Mouse (Mus musculus): Measurements from ENCODE around the gene Fanca. TPM values are rescaled to one million over a fixed set of nuclear protein-coding genes. Genes with fewer than 3 reads are reported as not detected.
"Not testable (repeated sequence)": the region's sequence is repeated elsewhere in the genome, so short reads cannot be mapped to it uniquely, and the experiment has no call there.

The Fanca gene
- polyA plus RNA-seq, 1 experiment = 4.1 TPM

DNA sequence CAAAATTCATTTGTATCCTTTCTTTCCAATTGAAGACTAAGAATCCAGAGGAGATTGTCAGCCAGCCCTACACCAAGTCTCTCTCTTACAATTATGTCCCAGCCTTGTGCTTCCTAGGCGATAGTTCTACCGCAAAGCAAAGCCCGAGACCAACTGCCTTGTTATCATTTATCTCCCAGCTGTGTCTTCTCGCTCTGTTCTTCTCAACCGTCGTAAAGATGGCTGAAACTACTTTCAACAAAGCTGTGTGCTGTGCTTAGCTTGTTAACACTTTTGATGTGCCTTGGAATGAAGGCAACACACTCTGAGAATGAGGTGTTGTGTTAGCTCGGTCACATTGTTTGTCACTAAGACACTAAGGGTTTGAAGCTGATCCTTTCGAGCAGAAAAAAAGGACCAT lies 13.4 kb upstream of the Fanca start:
- no peak for DNase-seq (ENCODE audit: extremely low spot score in 1 of 2, low spot score in 1 of 2)

DNA sequence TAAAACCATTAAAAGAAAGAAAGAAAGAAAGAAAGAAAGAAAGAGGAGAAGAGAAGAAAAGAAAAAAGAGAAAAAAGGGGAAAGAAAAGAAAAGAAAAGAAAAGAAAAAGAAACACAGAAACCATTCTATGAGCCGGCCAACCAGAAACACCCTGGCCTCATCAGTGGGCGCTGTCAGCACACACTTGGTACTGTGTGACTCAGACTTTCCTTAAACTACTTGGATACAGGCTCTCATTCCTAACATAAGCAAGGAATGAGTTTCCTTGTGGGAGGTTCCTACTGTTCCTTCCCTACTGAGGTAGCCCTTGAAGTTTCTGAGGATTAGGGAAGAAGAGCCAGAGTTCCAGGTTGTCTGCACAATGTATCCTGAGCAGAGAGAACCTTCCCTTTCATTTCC lies 12.9 kb upstream of the Fanca start:
- peak in 1 of 2 experiments; percentile 65 for DNase-seq (ENCODE audit: extremely low spot score in 1 of 2, low spot score in 1 of 2)

DNA sequence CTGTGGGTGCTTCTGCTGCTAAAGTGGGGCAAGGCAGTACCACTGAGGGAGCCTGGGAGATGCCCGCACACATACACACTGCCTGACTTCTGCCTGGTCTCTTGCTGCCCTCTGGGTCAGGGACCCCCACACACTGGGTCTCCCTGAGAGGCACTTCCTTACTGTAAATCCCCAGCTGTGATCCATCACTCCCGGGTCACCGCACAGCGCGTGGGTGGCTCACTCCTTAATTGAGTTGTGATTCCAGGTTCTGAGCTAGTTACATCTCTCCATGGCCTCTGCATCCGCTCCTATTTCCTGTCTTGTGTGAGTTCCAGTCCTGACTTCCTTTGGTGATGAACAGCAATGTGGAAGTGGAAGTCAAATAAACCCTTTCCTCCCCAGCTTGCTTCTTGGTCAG lies 12.3 kb upstream of the Fanca start:
- no peak for DNase-seq (ENCODE audit: extremely low spot score in 1 of 2, low spot score in 1 of 2)

DNA sequence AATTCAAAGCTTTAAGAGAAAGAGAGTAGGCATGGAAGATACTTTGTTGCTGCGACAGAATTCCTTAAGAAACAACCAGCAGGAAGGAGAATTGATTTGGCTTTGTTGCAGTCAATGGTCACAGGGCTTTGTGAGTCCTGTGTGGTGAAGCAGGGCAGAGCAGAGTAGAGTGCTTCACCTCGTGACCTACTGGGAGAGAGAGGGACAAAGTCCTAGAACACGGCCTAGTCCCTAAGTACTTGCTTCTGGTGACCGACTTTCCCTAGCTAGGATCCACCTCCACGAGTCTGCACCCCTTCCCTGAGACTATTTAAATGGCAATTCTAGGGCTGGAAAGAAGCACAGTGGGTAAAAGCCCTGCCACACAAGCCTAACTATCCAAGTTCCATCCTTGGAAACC lies 11.6 kb upstream of the Fanca start:
- no peak for DNase-seq (ENCODE audit: extremely low spot score in 1 of 2, low spot score in 1 of 2)

DNA sequence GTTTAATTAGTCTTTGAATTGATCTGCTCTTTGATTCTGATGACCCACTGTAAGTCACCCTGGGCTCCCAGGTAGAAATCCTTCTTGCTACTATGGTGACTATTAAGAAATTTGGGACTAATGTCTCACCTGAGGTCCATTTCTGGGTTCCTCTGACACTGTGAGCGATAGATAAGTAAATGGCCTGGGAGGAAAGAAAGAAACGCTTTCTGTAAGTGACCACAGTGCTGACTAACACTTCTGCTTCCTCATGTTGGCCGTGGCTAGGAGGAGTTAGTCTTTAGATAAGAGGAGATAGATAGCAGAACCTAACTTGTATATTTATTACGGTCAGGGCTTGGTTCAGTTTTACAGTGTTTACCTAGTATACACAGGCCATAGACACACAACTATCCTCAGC lies 11.0 kb upstream of the Fanca start:
- no peak for DNase-seq (ENCODE audit: extremely low spot score in 1 of 2, low spot score in 1 of 2)

DNA sequence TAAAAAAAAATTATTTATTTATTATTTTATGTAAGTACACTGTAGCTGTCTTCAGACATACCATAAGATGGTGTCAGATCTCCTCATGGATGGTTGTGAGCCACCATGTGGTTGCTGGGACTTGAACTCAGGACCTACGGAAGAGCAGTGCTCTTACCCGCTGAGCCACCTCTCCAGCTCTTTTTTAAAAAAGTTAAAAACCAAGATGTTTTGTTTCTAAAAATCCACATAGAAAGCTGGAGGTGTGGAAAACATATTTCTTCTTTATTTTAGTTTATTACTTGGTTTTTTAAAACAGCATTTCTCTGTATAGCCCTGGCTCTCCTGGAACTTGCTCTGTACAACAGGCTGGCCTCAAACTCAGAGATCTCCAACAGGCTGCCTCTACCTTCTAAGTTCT lies 10.2 kb upstream of the Fanca start:
- no peak for DNase-seq (ENCODE audit: extremely low spot score in 1 of 2, low spot score in 1 of 2)

DNA sequence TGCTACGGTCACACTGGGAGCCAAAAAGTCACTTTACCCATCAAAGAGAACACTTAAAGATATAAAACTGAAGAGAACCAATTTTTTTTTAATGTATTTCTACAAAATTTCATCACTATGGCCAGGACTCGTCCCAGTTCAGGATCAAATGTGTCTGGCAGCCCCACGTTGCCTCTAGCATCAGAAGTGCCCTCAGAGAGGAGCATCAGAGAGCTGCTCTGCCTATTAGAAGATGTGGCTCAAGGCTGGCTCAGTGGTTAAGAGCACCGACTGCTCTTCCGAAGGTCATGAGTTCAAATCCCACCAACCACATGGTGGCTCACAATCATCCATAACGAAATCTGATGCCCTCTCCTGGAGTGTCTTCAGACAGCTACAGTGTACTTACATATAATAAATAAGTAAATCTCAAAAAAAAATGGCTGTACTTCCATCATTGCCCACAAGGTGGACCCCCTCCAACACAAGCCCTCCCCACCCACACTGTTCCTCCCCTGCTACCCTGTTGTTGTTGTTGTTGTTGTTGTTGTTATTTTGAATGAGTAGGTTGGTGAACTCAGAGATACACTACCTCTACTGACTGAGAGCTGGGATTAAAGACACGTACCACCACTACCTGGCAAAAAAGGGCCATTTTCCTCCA lies 1.3 kb upstream of the Fanca start:
- peak in 1 of 2 experiments; percentile 68 for DNase-seq (ENCODE audit: extremely low spot score in 1 of 2, low spot score in 1 of 2)

DNA sequence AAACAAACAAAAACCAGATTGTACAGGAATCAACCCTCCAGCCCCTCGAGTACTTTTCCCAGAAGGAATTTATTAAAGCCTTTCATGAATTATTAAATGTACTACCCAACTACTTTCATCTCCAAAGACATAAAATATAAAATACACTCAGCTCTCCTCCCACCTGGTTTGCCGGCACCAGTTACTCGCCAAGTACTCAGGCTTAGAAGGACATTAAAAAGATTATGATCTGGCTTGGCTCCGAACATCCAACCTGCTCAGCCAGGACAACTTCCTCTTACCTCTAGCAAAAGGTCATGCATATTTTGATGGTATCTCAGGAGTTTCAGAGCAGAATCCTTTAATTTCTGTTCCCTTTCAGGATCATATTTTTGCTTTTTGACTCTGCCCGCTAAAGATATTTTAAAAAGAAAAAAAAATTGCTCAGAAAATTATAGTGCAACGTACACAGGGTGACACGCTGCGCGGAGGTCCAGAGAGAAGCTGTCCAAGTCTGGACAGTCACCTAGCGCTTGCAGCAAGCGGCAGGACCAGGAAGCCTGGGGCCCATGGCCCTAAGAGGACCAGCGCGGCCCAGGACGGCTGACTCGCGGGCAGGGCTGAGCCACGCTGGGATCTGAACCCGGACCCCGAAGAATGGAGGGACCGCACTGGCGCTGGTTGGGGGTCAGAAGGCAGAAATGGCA lies 452 bp downstream of the Fanca start:
- DNase-seq (ENCODE audit: extremely low spot score in 1 of 2, low spot score in 1 of 2) = no peak

DNA sequence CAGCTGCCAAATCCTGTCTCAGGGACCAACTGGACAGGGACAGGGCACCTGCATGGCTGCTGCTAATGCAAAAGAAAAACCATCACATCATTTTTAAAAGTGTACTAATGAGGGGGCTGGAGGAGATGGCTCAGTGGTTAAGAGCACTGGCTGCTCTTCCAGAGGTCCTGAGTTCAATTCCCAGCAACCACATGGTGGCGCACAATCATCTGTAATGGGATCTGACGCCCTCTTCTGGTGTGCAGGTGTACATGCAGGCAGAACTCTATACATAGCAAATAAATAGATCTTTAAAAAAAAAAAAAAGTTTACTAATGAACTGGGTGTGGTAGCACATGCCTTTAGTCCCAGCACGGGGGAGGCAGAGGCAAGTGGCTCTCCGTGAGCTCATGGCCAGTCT lies 9.6 kb downstream of the Fanca start:
- DNase-seq (ENCODE audit: extremely low spot score in 1 of 2, low spot score in 1 of 2) = no peak

DNA sequence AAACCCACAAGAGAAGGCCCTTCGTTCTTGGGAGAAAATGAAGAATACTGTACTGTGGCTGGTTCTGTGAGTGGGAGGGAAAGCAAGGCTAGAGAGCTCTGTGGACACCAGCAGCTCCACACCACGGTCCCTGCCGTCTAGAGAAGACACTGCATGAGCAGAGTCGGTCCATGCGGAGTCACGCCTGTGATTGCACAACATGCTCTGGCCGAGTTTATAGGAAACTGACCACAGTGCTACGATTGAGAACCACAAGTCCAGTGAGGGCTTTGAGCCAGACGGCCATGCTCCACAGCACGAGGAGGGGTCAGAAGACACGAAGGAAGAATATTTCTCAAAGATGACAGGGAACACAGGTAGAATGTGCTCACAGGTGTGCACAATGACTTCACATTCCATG lies 20.1 kb downstream of the Fanca start:
- no peak for DNase-seq (ENCODE audit: extremely low spot score in 1 of 2, low spot score in 1 of 2)

DNA sequence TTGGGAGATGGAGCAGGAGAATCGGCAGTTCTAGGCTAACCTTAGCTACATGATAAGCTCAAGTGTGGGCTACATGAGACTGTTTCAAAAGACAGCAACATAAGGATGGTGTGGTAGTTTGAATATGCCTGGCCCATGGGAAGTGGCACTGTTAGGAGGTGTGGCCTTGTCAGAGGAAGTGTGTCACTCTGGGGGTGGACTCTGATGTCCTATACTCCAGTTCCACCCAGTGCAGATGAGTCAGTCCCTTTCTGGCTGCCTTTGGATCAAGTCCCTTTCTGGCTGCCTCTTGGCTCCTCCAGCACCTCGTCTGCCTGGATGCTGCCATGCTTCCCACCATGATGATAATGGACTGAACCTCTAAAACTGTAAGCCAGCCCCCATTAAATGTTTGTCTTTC lies 25.6 kb downstream of the Fanca start:
- DNase-seq (ENCODE audit: extremely low spot score in 1 of 2, low spot score in 1 of 2) = no peak

DNA sequence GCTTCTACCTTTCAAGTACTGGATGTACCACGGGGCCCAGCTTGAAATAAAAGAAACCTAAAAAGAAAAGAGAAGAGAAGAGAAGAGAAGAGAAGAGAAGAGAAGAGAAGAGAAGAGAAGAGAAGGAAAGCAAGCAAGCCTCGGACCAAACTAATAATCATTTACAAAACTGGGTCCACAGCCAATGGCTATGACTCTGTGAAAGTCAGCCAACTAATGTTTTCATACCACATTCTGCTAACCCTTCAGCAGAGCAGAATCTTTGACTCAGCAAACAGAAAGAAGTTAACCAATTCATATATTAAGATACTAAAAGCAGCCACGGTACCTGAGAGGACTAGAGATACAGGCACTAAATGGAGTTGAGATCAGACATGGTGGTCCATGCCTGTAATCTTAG lies 26.1 kb downstream of the Fanca start:
- DNase-seq (ENCODE audit: extremely low spot score in 1 of 2, low spot score in 1 of 2) = no peak

DNA sequence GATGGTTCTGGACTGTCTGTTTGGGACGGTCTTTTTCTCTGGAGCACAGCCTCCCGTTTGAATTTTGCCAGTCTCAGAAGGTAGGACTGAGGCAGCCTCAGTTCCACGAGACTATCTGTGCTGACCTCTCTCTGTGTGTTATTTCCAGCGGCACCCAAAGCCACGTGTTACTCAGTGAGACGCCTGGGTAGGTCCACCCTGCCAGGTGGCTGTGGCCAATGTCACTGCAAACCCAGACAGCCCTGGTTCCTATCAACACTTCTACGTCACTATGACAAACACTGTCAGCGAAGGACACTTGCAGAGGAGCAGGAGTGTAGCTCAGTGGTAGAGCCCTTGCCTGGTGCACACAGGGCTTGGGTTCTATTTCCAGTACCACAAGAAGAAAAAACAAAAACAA lies 26.7 kb downstream of the Fanca start:
- no peak for DNase-seq (ENCODE audit: extremely low spot score in 1 of 2, low spot score in 1 of 2)

DNA sequence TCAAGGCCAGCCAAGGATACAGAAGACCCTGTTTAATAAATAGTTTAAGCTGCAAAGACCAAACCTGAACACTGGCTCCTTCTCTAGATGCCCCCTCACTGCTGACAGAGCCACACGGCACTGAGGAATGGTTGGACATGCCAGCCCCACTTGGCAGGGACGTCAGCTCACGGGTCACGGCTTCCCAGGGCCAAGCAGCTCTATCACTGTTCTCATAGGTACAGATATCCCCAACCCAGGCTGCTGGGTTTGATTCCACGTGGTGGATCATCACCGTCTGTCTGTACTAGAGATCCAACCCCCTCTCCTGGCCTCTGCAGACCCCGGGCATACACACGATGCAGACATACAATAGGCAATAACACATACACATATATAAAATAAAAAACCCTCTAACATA lies 27.7 kb downstream of the Fanca start:
- DNase-seq (ENCODE audit: extremely low spot score in 1 of 2, low spot score in 1 of 2) = no peak

DNA sequence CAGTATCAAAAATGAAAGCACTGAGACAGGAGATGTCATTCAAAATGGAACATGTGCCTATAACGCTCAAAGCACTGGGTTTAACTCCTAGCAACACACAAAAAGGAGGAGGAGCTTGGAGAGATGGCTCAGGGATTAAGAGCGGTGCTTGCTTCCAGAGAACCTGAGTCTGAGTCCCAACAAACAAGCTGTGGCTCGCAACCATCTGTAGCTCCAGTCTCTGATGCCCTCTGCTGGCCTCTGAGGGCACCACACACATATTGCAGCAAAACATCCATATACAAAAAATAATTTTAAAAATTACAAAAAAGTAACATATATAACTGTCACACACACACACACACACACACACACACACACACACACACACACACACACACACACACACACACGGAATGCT lies 28.2 kb downstream of the Fanca start:
- peak in 1 of 2 experiments; percentile 37 for DNase-seq (ENCODE audit: extremely low spot score in 1 of 2, low spot score in 1 of 2)

DNA sequence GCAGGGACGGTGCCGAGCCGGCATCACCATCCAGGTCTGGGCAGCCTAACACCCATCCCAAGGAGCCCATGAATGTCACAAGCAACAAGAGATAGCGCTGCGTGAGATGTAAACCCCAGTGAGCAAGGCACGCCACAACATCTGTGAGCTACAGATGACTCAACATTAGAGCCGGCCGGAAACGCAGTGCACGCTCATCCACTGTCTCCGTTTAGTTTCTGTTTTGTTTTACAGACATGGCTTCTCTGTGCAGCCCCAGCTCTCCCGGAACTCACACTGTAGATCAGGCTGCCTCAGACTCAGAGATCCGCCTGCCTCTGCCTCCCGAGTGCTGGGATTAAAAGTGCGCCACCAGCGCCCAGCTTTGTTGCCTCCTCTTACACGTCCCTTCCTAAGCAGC lies 31.0 kb downstream of the Fanca start:
- no peak for DNase-seq (ENCODE audit: extremely low spot score in 1 of 2, low spot score in 1 of 2)

DNA sequence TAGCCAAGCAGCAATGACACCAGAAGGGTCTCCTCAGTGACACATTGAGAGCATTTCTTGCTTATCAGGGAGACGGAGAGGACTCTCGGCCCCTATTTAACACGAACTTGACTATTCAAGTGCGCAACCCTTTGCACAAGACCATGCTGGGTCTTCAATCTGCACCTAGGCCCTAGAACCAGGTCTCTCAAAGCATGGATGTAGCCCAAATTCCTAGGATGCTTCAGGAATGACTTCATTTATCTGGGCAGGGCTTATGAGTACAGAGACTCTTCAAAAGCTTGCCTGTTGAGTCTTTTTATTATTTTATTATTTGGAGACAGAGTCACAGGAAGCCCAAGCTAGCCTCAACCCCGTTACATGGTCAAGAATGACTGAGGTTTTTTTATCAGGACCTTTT lies 33.9 kb downstream of the Fanca start:
- DNase-seq (ENCODE audit: extremely low spot score in 1 of 2, low spot score in 1 of 2) = no peak

DNA sequence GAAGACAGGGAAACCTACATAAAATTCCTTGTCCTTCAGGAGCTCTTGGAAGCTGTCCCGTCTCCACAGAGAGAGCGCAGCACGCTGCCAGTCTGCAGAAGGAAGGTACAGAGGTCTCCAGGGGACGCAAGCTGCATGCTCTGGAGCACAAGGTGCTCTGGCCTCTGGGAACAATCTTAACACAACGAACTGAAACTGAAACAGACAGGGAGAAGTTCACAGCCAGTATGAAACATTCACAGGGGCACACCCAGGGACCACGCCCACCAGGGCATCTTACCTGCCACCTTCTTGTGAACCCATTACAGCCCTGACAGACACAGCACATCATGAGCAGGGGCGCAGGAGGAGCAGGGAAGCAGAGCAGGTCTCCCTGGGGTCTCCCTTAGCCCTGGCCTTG lies 34.4 kb downstream of the Fanca start:
- DNase-seq (ENCODE audit: extremely low spot score in 1 of 2, low spot score in 1 of 2) = no peak

DNA sequence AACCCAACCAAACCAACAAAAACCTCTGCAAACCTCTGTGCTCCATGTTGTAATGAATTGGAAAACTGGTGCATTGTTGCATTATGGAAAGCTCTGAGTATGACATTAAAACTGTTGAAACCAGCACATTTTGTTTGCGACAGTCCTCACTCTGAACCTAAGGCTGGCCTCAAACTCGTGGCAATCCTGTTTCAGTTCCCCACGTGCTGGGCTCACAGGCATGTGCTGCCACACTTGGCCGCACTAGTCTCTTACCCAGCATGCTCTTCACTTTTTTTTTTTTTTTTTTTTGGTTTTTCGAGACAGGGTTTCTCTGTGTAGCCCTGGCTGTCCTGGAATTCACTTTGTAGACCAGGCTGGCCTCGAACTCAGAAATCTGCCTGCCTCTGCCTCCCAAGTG lies 35.4 kb downstream of the Fanca start:
- DNase-seq (ENCODE audit: extremely low spot score in 1 of 2, low spot score in 1 of 2) = not testable (repeated sequence)

DNA sequence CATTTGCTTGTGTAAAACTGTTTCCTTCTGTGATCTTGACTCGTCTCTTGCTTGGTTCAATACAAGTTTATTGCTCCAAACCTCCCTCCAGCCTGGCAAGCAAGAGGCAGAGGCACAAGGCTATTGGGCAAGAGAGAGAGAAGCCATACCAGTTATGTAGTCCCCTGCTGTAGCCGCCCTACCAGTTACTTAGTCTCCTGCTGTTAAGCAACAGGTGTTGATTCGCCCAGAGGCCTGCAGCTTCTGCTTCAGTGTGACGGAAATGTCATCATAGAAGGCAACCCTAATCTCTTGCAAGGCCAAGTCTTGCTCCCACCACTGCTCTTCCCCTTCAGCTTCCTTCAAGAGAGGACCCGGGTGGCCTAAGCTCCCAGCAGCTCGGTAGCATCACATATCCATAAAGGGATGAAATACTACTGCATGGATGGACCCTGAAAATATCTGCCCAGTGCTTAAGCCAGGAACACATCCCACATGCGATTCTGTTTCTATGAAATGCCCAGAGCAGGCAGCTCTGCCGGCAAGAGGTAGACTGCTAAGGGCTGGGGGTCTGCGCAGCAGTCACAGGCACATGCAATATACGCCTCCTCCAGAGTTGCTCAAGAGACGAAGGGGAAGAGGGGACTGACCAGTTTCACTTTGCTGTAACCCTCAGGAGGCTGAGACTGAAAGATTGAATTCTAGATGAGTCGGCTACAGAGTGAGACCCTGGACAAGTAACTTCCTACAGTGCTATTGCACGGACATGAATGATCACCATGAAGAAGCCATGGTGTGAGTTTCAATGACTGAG lies 37.9 kb downstream of the Fanca start:
- DNase-seq (ENCODE audit: extremely low spot score in 1 of 2, low spot score in 1 of 2) = no peak

DNA sequence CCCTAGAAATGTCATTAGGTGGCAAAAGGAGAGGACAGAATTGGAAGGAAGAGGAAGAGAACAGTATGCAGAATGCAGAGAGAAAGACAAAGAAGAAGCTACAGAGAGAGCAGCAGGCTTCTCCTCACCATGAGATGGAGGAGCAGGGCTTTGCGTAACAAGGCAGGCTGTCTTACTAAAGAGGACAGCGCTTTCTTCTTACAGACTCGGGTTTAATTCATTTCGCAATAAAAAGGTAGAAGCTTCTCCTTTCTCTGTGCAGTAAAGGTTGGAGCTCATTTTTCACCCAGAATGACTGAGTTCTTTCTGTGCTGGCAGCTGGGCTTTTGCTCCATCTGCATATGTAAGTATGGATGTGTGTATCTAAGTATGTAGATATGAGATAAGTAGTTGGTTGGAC lies 38.5 kb downstream of the Fanca start:
- DNase-seq (ENCODE audit: extremely low spot score in 1 of 2, low spot score in 1 of 2) = no peak

DNA sequence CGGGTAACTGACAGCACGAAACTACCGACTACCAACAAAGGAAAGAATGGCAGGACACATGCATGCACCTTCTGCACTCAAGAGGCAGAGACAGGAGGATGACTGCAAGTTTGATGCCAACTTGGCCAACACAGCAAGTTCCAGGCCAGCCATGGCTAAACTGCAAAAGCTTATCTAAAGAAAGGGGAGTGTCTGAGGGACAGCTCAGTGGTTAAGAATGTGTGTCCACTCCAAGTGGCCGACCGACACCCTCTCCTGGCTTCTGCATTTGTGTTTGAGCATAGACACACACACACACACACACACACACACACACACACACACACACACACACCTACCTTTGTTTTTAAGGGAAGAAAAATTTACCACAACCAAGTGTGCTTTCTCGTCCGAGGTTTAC lies 39.9 kb downstream of the Fanca start:
- DNase-seq (ENCODE audit: extremely low spot score in 1 of 2, low spot score in 1 of 2) = no peak
